ENCODE assay signal across 9 mouse cellular contexts in the genomic region with DNA sequence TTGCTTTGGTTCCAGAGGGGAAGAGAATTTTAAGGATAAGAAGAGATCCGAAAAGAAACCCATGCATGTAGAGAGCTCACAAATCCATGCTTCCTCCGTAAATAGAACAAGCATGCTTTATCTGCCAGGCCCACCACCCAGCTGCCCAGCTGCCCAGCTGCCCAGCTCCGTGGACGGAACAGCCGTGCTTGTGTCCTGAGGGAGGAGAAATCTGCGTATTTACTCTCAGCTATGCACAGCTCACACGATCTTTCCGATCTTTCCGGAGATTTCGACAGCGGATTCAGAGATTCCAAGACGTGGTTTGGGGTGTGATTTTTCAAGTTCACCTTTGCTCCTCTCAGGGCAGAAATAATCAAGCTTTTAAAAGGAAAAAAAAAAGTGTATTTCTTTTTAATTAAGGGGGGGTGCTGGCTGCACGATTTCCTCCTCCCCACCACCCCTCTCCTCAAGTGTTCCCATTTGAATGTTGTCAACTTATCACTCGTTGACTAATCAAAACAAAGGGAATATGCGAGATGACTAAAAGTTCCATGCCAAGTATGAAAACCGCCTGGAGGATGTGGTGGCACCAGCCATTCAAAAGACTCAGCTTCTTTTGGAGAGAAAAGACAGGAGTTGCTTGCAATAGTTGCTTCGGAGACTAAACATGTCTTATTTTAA.
DNase-seq lines count a peak whose midpoint lies in the region; ATAC-seq lines count a peak whose summit lies in the region.
"Had no signal": no experiment of that assay in that cellular context is flagged by ENCODE, and none has a peak within 500 bp of the region (broad histone marks: within the 10 kb centered on the region; RNA-seq: fewer than 3 reads in every experiment).

No protein-coding gene starts in this region.

- no peak overlapping the region for H3K27ac ChIP-seq in limb, embryonic 13.5 days
- H3K27ac ChIP-seq in stomach, embryonic 15.5 days = no peak overlapping the region

- H3K9ac ChIP-seq in limb, embryonic 13.5 days = no peak overlapping the region
- H3K9ac ChIP-seq in stomach, embryonic 15.5 days = no peak overlapping the region

- H3K4me3 ChIP-seq in limb, embryonic 13.5 days = peak overlapping the region; percentile 13; the same call in 1 of the 2 replicates
- H3K4me3 ChIP-seq in stomach, embryonic 15.5 days (replicated peaks) = no peak overlapping the region; the same call in 1 of the 2 replicates

- no peaks in the 10 kb centered on the region for H3K36me3 ChIP-seq in limb, embryonic 13.5 days
- H3K36me3 ChIP-seq in stomach, embryonic 15.5 days = no peaks in the 10 kb centered on the region

- peak overlapping the region; percentile 41 for H3K4me2 ChIP-seq in limb, embryonic 13.5 days (replicated peaks)
- H3K4me2 ChIP-seq in stomach, embryonic 15.5 days = peak overlapping the region; percentile 33; the same call in 1 of the 2 replicates

- peak; percentile 58 for ATAC-seq in frontal cortex, adult (ENCODE audit: low TSS enrichment)
- ATAC-seq in limb, embryonic 13.5 days (ENCODE audit: low FRiP score, low read depth) = no peak
- no peak for ATAC-seq in stomach, embryonic 15.5 days (ENCODE audit: insufficient read depth, low FRiP score, low read depth)

- WGBS in limb, embryonic 13.5 days = 47% methylated on average over 17 of the region's 17 CpGs
- WGBS in stomach, embryonic 15.5 days = 48% methylated on average over 17 of the region's 17 CpGs

- no peaks in the 10 kb centered on the region for H3K9me3 ChIP-seq in limb, embryonic 13.5 days
- no peaks in the 10 kb centered on the region for H3K9me3 ChIP-seq in stomach, embryonic 15.5 days

- no peak for DNase-seq in frontal cortex, postnatal 10 days (ENCODE audit: low spot score in 2 of 2)
- DNase-seq in right cerebral cortex, postnatal 10 days (ENCODE audit: low spot score in 2 of 2) = peak; percentile 53 to 61
- DNase-seq in right cerebral cortex, postnatal 36 days (ENCODE audit: low spot score in 2 of 2) = no peak
- DNase-seq in kidney, postnatal 36 days = no peak
- no peak for DNase-seq in layer of hippocampus, adult 9-10 months (ENCODE audit: low spot score)
- DNase-seq: cerebellum, adult 18-20 months had no signal

- H3K27me3 ChIP-seq in limb, embryonic 13.5 days = no peaks in the 10 kb centered on the region
- no peaks in the 10 kb centered on the region for H3K27me3 ChIP-seq in stomach, embryonic 15.5 days (replicated peaks)

- H3K4me1 ChIP-seq in limb, embryonic 13.5 days = peaks cover 21% of the 10 kb centered on the region
- H3K4me1 ChIP-seq in stomach, embryonic 15.5 days = peaks cover 3% of the 10 kb centered on the region; the same call in 1 of the 2 replicates

Comparison
In these comparisons a context has a peak if more than half of its experiments do, and no peak if none do; other contexts are left out.
1. DNase-seq: peak in right cerebral cortex, postnatal 10 days (2 of 2); none in frontal cortex, postnatal 10 days (0 of 2), right cerebral cortex, postnatal 36 days (0 of 2), kidney, postnatal 36 days (0 of 2) and layer of hippocampus, adult 9-10 months (single experiment).